9 mouse cellular contexts compared by ENCODE assay signal in the genomic region with DNA sequence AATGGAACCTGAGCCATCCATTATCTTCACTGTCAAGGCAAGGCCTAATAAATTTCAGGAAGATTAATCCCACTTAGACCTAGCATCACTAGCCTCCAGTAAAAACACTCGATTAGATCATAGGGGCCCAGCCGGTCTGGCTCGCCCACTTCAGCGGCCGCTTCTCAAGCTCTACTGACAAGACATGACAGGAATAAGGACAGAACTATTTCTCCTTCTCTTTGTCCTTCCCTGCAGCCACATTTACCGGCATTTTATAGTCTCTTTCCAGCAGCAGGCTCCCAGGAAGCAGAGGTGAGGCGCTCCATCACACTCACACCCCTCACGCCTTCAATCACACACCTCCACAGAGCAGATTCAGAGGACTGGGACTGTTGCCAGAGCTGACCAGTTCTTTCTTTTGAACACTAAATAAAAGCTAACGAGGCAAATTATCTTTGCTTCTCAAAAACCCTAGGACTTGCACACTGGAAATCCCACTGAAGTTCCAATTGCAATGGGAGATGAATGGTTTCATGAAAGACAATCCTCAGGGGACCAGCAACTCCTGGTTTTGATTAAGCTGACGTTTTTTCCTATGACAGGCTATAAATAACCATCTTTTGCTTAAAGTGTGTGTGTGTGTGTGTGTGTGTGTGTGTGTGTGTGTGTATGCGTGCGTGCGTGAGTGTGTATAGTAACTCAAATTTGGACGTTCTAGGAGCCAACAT.
DNase-seq lines count a peak whose midpoint lies in the region; ATAC-seq and TF ChIP-seq lines count a peak whose summit lies in the region.
"Had no signal": no experiment of that assay in that cellular context is flagged by ENCODE, and none has a peak within 500 bp of the region (broad histone marks: within the 10 kb centered on the region; RNA-seq: fewer than 3 reads in every experiment).

No protein-coding gene starts in this region.

- H3K4me1 ChIP-seq in embryonic fibroblast, embryonic 13.5 days (ENCODE audit: control insufficient read depth, insufficient read depth, low read length) = peaks cover 14% of the 10 kb centered on the region
- H3K4me1 ChIP-seq in hindbrain, embryonic 15.5 days (replicated peaks) = peaks cover 34% of the 10 kb centered on the region
- peaks cover 43% of the 10 kb centered on the region for H3K4me1 ChIP-seq in neural tube, embryonic 13.5 days (replicated peaks)

- no peaks in the 10 kb centered on the region for H3K9me3 ChIP-seq in hindbrain, embryonic 15.5 days
- H3K9me3 ChIP-seq in neural tube, embryonic 13.5 days = no peaks in the 10 kb centered on the region
- H3K9me3 ChIP-seq: liver, embryonic 13.5 days had no signal

- peak overlapping the region; percentile 47 for H3K27ac ChIP-seq in embryonic fibroblast, embryonic 13.5 days (ENCODE audit: insufficient read depth, low read length)
- peak overlapping the region; percentile 60 for H3K27ac ChIP-seq in hindbrain, embryonic 15.5 days (replicated peaks)
- H3K27ac ChIP-seq in neural tube, embryonic 13.5 days (replicated peaks) = peak overlapping the region; percentile 81
- H3K27ac ChIP-seq: liver, embryonic 13.5 days had no signal

- H3K4me3 ChIP-seq in embryonic fibroblast, embryonic 13.5 days (ENCODE audit: insufficient read depth, low read length) = no peak overlapping the region
- no peak overlapping the region for H3K4me3 ChIP-seq in hindbrain, embryonic 15.5 days
- H3K4me3 ChIP-seq in neural tube, embryonic 13.5 days = no peak overlapping the region
- H3K4me3 ChIP-seq: liver, embryonic 13.5 days had no signal

- H3K27me3 ChIP-seq in hindbrain, embryonic 15.5 days = no peaks in the 10 kb centered on the region
- H3K27me3 ChIP-seq in neural tube, embryonic 13.5 days = no peaks in the 10 kb centered on the region
- H3K27me3 ChIP-seq: liver, embryonic 13.5 days had no signal

- TF ChIP-seq CTCF in embryonic fibroblast, embryonic 13.5 days (IDR thresholded peaks at IDR 0.05; ENCODE audit: borderline replicate concordance, insufficient read depth, low read length) = no peak

- peak; percentile 27; the same call in 1 of the 2 replicates for ATAC-seq in hindbrain, embryonic 15.5 days (ENCODE audit: low FRiP score, low read depth)
- peak; percentile 68 for ATAC-seq in neural tube, embryonic 13.5 days (ENCODE audit: low read depth)
- no peak for ATAC-seq in erythroblast, adult 5-6 weeks (replicated peaks; ENCODE audit: low FRiP score, poor library complexity, severe bottlenecking)
- ATAC-seq in monocyte, adult 5-6 weeks (replicated peaks; ENCODE audit: insufficient number of reproducible peaks, low FRiP score, low TSS enrichment, poor library complexity, severe bottlenecking) = no peak
- ATAC-seq in CD4-positive, CD25-positive, alpha-beta regulatory T cell, adult 4 months = no peak

- no peak overlapping the region for H3K9ac ChIP-seq in hindbrain, embryonic 15.5 days
- H3K9ac ChIP-seq in neural tube, embryonic 13.5 days = peak overlapping the region; percentile 54
- H3K9ac ChIP-seq: liver, embryonic 13.5 days had no signal

- 37% methylated on average over 14 of the region's 14 CpGs for WGBS in hindbrain, embryonic 15.5 days
- 31% methylated on average over 14 of the region's 14 CpGs for whole genome bisulfite sequencing in neural tube, embryonic 13.5 days

- H3K4me2 ChIP-seq in hindbrain, embryonic 15.5 days = no peak overlapping the region
- H3K4me2 ChIP-seq in neural tube, embryonic 13.5 days = peak overlapping the region; percentile 29
- H3K4me2 ChIP-seq: liver, embryonic 13.5 days had no signal

- no peak for TF ChIP-seq POLR2A in embryonic fibroblast, embryonic 13.5 days (IDR thresholded peaks at IDR 0.05; ENCODE audit: low read depth, low read length)

- no peaks in the 10 kb centered on the region for H3K36me3 ChIP-seq in hindbrain, embryonic 15.5 days
- no peaks in the 10 kb centered on the region for H3K36me3 ChIP-seq in neural tube, embryonic 13.5 days
- H3K36me3 ChIP-seq: liver, embryonic 13.5 days had no signal

- peak; percentile 49 for DNase-seq in kidney, postnatal 10 days
- DNase-seq in kidney, postnatal 14 days = no peak
- DNase-seq: liver, embryonic 13.5 days had no signal

Comparison
In these comparisons a context has a peak if more than half of its experiments do, and no peak if none do; other contexts are left out.
1. ATAC-seq: peak in hindbrain, embryonic 15.5 days (single experiment) and neural tube, embryonic 13.5 days (single experiment); none in erythroblast, adult 5-6 weeks (single experiment), monocyte, adult 5-6 weeks (single experiment) and CD4-positive, CD25-positive, alpha-beta regulatory T cell, adult 4 months (single experiment).
2. Peak in every context shown above with its lines, with median percentiles within 50 percentile points of each other: H3K27ac ChIP-seq.